Mouse (Mus musculus) NIH3T3 (cell line): ENCODE results near the gene Gm28044.
"Not testable (repeated sequence)": the region's sequence is repeated elsewhere in the genome, so short reads cannot be mapped to it uniquely, and the experiment has no call there.

Source experiments
- DNase-seq: peaks from one replicate; pipeline ENCODE4 v3.0.0-alpha.2; 2012; ENCODE audit warnings: low read depth

Gm28044 gene

DNA sequence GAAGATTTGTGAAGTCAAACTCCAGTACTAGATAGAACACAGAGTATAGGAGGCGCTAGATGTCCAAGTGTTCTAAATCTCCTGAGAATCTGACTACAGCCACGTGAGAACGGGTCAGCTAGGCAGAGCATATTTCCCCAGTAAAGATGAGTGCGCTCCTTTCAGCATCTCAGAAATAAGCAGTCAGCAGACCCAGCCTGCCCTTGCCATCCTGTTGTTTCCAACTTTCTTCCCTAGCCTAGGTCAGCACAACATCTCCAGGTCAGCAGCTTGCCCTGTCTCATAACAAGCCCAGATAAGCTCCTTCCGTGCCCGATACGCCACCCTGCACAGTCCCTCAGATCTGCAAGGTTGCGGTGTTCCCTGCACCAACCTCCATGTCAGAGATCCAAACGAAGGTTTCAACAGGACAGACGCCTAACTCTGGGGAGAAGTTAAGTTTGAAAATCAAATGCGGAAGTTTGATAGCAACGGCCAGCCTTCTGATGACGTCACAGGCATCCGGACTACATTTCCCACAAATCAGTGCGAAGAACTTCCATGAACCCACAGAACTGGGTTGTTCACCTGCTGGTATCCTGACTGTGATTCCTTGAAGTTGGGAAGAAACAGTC is at the start of gene Gm28044, which contains the start of gene Zfp953:
Gm28044 (minus strand) TSS at position 406 of the 614 bp plus-strand sequence.
Zfp953 (minus strand) TSS at position 475 of the 614 bp plus-strand sequence.
- DNase-seq, result peak; percentile 90

DNA sequence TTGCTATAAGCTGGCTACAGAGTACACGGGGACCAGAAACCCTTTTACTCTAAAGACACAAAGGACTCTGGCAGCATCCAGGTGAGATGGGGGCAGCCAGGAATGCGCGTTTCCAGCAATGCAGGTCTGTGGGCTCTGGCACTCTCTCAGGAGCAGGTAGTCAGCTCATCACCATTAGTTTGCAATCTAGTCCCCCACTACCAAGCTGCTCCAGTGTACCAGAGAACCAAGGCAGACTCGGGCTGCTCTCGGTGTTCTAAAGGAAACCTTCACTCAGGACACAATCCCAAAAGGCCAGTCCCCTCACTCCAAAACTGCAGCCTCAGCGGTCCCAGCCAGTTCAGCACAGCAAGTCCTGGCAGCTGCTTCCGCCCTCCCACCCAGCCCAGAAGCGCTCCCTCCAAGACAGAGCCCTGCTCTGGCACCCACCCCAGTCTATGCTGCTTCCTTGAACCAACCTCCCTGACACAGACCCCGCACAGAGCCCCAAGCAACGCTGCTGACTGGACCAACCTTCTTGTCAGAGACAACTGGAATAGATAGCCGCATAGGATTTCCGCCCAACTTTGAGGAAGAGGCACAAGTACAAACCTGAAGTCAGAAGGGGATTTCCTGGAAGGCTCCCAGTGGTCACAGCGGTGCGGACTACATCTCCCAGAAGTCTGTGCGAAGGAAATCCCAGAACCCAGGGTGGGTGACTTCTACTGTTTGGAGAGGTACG is 39.0 kb upstream of the Gm28044 start, which contains the start of gene Zfp429:
Zfp429 (minus strand) TSS at position 637 of the 721 bp plus-strand sequence.
- peak; percentile 74 for DNase-seq

- not testable (repeated sequence) for DNase-seq
These were observed 15.9 kb upstream of the Gm28044 start for GRCm38 (mm10) chr13:67376255-67376654.

DNA sequence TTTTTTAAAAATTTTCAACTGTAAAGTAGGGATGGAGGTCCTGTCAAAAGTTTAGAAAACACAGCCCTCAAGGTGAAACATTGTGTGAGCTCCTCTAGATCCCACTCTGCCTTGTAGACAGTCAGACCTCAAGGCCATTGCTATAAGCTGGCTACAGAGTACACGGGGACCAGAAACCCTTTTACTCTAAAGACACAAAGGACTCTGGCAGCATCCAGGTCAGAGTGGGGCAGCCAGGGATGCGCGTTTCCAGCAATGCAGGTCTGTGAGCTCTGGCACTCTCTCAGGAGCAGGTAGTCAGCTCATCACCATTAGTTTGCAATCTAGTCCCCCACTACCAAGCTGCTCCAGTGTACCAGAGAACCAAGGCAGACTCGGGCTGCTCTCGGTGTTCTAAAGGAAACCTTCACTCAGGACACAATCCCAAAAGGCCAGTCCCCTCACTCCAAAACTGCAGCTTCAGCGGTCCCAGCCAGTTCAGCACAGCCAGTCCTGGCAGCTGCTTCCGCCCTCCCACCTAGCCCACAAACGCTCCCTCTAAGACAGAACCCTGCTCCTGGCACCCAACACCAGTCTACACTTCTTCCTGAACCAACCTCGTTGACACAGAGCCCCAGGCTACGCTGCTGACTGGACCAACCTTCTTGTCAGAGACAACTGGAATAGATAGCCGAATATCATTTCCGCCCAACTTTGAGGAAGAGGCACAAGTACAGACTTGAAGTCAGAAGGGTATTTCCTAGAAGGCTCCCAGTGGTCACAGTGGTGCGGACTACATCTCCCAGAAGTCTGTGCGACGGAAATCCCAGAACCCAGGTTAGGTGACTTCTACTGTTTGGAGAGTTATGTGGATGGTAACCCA is 14.9 kb upstream of the Gm28044 start, which contains the start of the genes Gm28041 and Zfp456:
Gm28041 (minus strand) TSS at position 684 of the 862 bp plus-strand sequence.
Zfp456 (minus strand) TSS at position 761 of the 862 bp plus-strand sequence.
- peak; percentile 44 for DNase-seq

DNA sequence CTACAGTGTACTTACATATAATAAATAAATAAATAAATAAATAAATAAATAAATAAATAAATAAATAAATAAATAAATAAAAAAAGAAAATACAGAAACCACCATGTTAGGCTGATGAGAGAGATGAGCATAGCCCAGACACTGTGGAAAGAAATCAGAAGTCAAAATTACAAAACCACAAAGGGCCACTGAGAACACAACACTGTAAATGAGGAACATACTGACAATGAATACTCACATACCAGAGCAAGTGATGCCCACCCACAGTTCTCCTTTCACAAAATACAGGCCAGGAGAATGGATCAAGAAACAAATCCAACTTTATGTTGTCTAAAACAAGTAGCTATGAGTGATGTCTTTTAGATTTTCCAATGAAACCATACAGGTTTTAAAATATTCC is 8.5 kb downstream of the Gm28044 start:
- no peak for DNase-seq

DNA sequence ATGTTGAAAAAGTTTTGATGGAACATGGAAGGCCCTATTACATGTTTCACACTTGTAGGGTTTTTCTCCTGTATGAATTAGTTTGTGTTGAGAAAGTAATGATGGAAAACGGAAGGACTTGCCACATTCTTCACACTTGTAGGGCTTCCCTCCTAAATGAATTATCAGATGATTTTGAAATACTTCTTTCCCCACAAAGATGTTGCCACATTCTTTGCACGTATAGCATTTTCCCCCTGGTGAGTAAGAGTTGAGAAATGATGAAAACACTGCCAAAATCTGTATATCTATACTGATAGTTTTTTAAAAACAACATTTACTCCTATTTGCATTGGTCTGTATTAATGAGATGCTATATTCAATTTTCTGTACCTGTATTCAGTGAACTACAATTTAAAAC is 16.9 kb downstream of the Gm28044 start:
- DNase-seq, result no peak

- DNase-seq, result no peak
These were observed 27.5 kb downstream of the Gm28044 start for GRCm38 (mm10) chr13:67332877-67333276.

GRCm38 (mm10) chr13:67332019-67332724 is 28.2 kb downstream of the Gm28044 start, which contains the start of gene Zfp595:
Zfp595 (minus strand) TSS chr13:67332570.
- peak; percentile 91 for DNase-seq

DNA sequence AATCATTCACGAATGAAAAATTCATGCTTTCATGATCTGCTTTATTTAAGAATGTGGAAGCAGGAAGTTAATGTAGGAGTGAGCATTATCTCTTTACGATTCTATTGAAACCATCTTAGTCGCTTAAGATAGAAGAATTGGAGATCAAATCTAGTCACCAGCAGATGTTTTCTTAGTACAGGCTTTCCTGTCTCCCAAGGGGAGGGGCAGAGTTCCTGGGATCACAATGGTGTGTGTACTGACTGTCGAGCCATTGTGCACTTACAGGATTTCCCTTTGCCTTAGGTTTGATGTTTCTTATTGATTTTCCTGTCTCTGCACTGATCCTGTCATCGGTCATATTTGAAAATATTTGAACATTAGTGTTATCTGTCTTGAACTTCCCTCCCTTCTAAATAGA is 53.6 kb downstream of the Gm28044 start:
- peak; percentile 9 for DNase-seq

- peak; percentile 91 for DNase-seq
These were observed 54.3 kb downstream of the Gm28044 start, which contains the start of gene Zfp457 for GRCm38 (mm10) chr13:67305822-67306672. Zfp457 (minus strand) TSS chr13:67306485.

- peak; percentile 73 for DNase-seq
These were observed 82.0 kb downstream of the Gm28044 start, which contains the start of gene Zfp458 for GRCm38 (mm10) chr13:67278314-67278713. Zfp458 (minus strand) TSS chr13:67278466.

DNA sequence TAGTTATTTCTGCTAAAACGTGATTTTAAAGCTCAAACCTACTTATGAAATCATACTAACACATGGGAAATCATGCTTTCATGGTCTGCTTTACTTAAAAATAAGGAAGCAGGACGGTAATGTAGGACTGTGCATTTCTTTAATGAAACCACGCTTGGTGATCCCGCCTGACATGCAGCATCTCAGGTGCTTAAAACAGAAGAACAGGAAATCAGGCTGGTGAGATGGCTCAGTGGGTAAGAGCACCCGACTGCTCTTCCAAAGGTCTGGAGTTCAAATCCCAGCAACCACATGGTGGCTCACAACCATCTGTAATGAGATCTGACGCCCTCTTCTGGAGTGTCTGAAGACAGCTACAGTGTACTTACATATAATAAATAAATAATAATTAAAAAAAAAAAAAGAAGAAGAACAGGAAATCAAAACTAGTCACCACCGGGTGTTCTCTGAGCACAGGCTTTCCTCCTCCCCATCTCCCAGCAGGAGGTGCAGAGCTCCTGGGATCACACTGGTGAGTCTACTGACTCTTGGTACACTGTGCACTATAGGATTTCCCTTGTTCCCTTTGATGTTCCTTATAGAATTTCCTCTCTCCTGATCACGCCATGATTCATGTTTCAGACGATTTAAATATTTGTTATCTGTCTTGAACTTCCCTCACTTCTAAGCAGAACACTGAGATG is 90.8 kb downstream of the Gm28044 start:
- DNase-seq, result not testable (repeated sequence)

DNA sequence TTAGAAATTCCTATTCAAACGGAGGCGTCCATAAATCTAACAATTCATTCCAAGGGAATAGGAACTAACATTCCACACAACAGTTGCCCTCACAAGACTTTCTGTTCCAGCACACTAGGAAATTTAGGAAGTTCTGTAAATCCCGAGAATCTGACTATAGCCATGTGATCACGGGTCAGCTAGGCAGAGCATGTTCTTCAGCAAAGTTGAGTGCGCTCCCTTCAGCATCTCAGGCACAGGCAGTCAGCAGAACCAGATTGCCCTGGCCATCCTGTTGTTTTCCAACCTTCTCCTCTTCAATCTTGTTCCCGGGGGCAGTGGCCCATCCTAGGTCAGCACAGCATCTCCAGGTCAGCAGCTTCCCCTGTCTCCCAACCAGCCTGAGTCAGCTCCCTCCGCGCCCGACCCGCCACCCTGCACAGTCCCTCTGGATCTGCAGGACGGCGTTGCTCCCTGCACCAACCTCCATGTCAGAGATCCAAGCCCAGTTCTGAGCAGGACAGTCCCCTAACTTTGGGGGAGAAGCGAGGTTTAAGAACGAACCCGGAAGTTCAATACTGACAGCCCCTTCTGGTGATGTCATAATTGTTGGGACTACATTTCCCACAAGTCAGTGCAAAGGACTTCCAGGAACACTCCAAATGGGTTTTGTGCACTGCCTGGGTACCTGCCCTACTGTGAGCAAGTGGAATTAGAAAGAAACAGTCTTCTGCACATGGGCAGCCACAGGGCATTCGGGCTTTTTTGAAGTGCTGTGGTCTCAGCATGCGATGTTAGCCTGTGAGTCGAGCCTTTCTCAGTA is 91.6 kb downstream of the Gm28044 start:
- DNase-seq, result peak; percentile 79
